Mouse (Mus musculus) c-Kit-positive CD71-negative TER-119-negative erythroid progenitor cells, embryonic 14.5 days (primary cell): Measurements from ENCODE around the gene Klf16.
A peak's percentile ranks its signal among the peaks of the same experiment; 100 is the strongest.

Experiments
- DNase-seq: peaks from one replicate; pipeline ENCODE4 v3.0.0-alpha.2; 2013; ENCODE audit warnings: low read depth

Klf16 gene

DNA sequence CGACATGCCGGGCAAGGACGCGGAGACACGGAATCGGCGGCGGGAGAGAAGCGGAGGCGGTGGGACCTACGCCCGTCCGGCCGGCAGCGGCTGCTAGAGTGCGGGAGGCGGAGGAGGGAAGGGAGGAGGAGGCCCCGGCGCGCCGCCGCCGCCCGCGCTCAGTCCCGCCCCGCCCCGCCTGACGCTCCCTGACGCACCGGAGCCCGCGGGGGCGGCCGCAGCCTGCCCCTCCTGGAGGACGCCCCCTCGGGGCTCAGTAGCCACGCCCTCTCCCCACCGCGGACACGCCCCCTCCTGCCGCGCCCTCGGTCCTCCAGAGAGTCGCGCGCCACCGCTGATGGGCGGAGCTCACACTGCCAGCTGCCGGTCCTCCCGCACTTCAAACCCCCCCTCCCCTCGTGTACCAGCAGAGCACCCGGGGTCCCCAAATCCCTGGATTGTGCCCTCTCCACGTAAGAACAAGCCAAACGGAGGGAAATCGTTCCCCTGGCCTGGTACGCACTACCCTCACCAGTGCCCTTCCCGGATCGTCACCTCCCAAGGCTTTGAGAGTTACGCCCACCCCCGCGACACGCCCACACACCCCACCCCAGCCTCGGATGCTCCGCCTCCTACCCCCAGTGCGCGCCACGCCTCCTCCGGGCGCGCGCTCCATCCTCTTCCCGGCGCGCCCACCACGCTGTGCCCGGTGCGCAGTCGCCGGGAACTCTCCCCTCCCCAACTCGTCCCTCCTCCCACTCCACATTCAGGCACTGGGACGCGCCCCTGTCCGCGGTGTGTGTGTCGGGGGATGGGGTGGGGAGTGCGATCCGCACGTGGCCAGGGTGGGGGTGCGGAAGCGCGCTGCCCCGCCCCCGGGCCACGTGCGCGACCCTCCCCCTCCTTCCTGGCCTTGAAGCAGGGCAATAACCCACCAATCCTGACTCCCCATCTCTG lies at the start of gene Klf16:
TSS of gene Klf16 (minus strand) at position 127 of the 936 bp plus-strand sequence.
- DNase-seq = peak; percentile 94

- no peak for DNase-seq
Measured at GRCm38 (mm10) chr10:80625764-80626163, 48.6 kb upstream of the Klf16 start.

- DNase-seq = no peak
Measured at GRCm38 (mm10) chr10:80623457-80624191, 46.5 kb upstream of the Klf16 start.

GRCm38 (mm10) chr10:80622661-80623456 lies 45.7 kb upstream of the Klf16 start, which contains the start of gene Csnk1g2:
Gene Csnk1g2, plus strand, starts transcription at chr10:80622838.
- no peak for DNase-seq

DNA sequence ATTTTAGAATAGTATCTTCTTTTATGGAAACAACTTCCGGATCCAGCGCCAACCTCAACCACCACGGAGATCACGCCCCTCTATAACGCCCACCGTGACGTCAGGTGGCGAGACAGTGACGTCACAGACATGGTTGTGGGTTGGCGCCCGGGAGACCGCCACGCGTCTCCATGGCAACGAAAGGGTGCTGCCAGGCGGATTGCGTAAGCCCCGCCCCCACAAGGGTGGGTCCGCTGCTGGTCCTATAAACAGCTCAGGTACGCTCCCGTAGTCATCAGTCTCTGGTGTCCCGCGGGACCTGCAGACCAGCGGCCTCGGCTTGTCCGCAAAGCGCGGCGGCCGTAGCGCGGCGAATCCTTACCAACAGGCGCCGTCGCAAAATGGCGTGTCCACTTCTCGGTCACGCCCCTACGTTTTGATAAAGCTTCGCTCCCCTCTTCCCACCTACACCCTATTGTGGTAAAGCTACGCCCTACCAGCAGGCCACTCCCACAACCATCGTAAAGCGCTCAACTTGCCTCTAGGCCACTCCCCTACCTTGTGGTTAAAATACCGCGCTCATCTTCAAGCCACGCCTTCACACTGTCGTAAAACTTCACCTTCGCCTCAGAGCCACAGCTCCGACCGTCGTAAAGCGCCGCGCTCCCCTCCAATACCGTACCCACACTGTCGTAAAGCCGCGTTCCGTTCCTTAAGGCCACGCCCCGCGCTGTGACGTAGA lies 45.0 kb upstream of the Klf16 start:
- DNase-seq = peak; percentile 100

DNA sequence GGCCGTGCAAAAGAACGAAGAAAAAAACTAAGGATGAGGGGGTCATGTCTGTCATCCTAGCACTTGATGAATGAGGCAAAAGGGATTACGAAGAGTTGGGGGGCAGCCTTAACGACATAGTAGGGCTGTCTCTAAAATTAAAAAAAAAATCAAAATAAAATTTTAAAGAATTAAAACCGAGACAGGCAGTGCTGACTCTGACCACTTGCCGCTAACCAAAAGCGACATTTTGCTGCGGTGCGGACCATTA lies 44.5 kb upstream of the Klf16 start:
- no peak for DNase-seq

DNA sequence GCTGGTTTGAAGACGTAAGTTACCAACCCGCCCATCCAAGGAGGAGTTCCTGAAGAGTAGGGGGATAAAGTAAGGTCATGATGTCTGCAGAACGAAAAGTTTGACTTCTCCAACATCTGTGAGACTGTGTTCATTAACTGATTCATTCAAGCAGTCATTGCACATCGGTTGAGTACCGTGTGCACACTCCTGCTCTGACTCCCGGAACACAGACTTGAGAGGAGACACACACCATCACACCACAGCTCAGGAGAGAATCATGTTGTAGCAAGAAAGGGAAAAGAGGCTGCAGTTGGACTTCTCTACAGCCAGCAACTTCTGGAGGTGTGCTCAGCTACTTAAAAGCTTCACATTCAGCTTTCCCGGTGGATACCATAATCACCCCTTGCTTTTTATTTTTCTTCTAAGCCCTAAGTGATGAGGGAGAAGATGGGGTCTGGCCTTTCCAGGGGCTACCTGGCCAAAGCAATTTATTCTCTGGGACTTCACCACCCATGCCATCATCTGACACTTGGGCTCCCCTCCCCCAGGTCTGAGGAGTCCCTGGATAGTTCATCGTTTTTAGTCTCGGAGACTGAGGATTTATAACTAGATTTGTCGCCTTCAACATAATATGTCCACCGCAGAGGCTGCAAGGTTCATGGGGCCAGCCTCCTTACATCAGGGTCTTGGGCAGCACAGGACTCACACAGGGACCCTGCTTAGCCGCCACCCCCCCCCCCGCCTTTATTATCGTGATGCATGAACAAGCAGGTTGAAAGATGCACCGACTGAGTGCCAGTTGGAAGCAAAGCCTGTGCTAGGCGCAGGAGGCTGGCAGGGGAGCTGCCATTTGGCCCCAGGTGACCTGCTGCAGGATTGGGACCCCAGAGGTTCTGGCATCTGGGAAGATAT lies 43.9 kb upstream of the Klf16 start:
- no peak for DNase-seq

- no peak for DNase-seq
Measured at GRCm38 (mm10) chr10:80620365-80620764, 43.2 kb upstream of the Klf16 start.

DNA sequence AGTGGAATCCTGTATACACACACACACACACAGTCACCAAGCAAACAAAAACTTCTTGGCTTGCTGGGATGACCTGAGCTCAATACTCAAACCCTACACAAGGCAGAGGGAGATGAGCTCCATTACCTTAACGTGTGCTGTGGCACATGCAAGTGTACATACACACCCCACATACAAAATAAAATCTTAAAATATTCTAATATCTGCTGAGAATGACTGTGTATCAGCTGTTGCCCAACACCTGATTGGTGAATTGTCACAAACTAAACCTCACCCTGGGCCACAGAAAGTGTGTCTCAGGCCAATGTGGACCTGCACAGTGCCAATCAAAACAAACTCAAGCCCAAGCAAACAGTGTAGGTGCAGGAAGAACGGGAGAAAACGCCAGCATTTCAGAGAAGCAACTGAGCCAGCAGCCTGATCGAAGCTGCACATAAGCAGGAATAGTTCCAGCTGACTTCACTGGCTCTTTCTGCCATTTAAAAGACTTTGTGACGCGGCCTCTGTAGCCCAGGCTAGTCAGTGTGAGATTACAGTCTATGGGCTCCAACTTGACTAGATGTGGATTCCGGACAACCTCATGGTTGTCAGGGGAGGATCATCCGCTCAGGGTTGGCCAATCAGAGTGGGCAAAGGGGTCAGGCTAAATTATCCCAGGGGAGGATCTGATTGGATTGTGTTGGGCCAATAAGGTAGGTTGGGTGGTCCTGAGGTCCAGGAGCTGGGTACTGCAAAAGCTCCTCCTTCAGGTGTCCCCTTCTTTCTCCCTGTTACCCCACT lies 42.5 kb upstream of the Klf16 start:
- DNase-seq = no peak

DNA sequence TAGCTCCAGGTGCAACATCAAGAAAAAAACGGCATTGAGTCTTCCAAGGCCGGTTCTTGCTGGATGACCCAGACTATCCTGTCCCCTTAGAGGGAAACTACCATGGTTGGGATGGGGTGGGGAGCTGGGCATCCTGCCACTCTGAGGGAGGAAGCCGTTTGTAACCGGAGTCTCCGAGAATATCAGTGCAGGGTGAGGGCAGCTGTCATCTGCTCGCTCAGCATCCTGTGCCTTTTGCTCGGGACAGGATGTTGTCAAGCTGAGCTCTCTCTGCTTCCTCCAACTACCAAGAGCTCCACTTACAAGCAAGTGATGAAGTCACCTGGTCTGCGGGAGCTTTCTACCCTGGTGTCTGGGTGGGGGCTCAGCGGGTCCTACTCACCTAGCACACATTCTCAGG lies 41.1 kb upstream of the Klf16 start:
- DNase-seq = no peak

GRCm38 (mm10) chr10:80614351-80614750 lies 37.2 kb upstream of the Klf16 start:
- DNase-seq = no peak

GRCm38 (mm10) chr10:80613821-80614220 lies 36.7 kb upstream of the Klf16 start:
- no peak for DNase-seq

GRCm38 (mm10) chr10:80611905-80612304 lies 34.8 kb upstream of the Klf16 start:
- no peak for DNase-seq

DNA sequence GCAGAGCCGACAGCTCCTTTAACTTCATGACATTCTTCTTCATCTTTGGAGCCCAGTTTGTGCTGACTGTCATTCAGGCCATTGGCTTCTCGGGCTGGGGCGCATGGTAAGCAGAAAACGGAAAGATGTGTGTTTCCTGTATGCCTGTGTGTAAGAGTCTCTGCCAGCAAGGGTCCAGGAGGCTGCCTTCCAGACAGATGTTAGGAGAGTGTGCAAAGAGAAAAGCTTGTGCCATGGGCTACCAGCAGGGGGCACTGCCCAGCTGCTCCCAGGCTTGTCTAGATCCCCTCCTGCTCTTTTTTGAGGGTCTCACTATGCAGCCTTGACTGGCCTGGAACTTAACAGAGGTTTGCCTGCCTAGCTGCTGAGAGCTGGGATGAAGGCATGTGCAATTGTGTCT lies 33.9 kb upstream of the Klf16 start:
- no peak for DNase-seq

GRCm38 (mm10) chr10:80610116-80610785 lies 33.1 kb upstream of the Klf16 start:
- no peak for DNase-seq

DNA sequence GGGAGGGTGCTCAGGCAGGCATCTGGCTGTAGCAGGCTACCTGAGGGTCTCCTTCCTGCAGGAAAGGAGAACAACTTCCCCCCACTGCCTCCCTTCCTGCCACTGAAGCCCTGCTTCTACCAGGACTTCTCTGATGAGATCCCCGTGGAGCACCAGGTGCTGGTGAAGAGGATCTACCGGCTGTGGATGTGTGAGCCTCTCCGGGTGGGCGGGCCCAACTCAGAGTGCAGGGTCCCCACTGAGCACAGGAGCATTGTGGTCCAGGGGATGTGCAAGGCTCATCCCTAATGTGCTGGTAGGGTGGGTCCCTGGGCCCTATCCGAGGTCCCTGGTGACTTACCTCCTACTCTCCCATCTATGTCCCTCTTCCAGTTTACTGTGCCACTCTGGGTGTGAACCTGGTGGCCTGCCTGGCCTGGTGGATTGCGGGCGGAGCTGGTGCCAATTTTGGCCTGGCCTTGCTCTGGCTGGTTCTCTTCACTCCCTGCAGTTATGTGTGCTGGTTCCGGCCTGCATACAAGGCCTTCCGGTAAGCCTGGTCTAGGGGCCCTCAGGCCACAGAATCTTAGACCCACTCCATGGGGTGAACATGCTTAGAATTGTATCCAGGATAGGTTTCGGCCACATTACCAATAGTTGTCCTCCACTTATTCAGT lies 32.3 kb upstream of the Klf16 start:
- no peak for DNase-seq

- DNase-seq = no peak
Measured at GRCm38 (mm10) chr10:80608435-80608834, 31.3 kb upstream of the Klf16 start.

DNA sequence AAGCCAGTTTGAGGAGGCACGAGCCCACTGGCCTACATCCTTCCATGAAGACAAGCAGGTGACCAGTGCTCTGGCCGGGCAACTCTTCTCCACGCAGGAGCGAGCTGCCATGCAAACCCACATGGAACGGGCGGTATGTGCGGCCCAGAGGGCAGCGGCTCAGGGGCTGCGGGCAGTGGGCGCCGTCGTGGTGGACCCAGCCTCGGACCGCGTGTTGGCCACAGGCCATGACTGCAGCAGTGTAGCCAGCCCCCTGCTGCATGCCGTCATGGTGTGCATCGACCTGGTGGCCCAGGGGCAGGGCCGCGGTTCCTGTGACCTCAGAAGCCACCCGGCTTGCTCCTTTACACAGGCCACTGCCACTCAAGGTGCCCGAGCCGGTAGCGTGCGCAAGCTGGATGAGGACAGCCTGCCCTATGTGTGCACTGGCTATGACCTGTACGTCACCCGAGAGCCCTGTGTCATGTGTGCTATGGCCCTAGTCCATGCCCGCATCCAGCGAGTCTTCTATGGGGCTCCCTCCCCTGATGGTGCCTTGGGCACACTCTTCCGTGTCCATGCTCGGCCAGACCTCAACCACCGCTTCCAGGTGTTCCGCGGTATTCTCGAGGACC lies 29.7 kb upstream of the Klf16 start:
- no peak for DNase-seq

- DNase-seq = no peak
Measured at GRCm38 (mm10) chr10:80606306-80606705, 29.2 kb upstream of the Klf16 start.
